Mouse (Mus musculus) natural killer cell, adult 2 months (primary cell): Measurements from ENCODE around the gene Gm21969.

Source experiments
- DNase-seq, 2 experiments: peaks; one replicate each; pipeline ENCODE4 v3.0.0; 2022; ENCODE audit warnings: low spot score in 2 of 2

The Gm21969 gene

GRCm38 (mm10) chr4:139585713-139586112 is 17.3 kb upstream of the Gm21969 start:
- no peak for DNase-seq

- no peak for DNase-seq
Measured at GRCm38 (mm10) chr4:139587370-139587769, 15.6 kb upstream of the Gm21969 start.

DNA sequence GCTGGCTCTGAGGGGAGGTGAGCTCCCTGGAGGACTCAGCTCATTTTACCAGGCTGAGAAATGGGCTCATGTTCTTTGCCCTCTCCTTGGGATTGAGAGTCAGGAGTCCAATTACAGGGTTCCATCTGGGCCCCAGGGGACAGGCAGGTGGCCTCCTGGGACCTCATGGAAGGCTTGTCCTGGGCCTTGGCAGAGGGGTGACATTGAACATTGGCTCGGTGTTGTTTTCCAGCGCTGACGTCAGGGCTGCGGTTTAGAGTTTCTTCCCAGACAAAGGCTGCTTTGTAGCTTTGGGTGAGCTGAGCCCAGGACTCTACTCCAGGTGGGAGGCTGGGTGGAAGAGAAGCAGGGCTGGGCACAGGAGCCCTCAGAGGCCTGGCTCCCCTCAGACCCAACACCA is 15.2 kb upstream of the Gm21969 start:
- no peak for DNase-seq

DNA sequence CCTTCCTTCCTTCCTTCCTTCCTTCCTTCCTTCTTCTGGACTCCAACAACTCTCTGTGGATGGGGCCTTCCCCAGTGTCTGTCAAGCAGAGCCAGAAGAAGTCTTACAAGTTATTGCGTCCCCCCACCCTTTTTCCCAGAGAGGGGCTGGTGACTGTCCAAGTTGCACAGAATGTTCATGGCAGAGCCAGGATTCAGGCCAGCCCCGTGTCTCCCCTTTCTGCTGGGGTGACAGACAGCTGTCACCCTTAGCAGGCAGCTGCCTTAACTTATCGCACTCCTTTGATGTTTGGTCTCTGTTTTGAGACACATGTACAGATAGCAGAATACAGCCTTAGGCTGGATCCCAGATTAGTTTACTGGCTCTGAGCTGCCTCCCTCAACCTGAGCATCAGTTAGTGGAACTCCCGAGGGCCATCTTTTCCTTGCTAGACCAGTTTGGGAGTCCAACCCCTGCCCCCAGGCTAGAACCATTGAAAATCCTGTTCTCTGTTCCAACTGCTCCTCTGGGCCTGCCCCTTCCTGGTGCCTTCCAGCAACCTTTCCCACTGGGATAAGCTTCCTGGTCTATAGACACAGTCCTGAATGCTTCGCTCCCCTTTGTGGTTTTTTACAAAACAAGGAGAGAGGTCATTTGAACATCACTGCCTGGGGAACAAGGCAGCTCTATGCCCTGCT is 13.5 kb upstream of the Gm21969 start:
- DNase-seq, result no peak

GRCm38 (mm10) chr4:139590446-139590845 is 12.5 kb upstream of the Gm21969 start:
- DNase-seq, result no peak

GRCm38 (mm10) chr4:139592895-139593294 is 10.1 kb upstream of the Gm21969 start:
- no peak for DNase-seq

- no peak for DNase-seq
Measured at GRCm38 (mm10) chr4:139593383-139593782, 9.6 kb upstream of the Gm21969 start.

GRCm38 (mm10) chr4:139594062-139594461 is 8.9 kb upstream of the Gm21969 start:
- no peak for DNase-seq

GRCm38 (mm10) chr4:139596715-139597114 is 6.3 kb upstream of the Gm21969 start:
- no peak for DNase-seq

DNA sequence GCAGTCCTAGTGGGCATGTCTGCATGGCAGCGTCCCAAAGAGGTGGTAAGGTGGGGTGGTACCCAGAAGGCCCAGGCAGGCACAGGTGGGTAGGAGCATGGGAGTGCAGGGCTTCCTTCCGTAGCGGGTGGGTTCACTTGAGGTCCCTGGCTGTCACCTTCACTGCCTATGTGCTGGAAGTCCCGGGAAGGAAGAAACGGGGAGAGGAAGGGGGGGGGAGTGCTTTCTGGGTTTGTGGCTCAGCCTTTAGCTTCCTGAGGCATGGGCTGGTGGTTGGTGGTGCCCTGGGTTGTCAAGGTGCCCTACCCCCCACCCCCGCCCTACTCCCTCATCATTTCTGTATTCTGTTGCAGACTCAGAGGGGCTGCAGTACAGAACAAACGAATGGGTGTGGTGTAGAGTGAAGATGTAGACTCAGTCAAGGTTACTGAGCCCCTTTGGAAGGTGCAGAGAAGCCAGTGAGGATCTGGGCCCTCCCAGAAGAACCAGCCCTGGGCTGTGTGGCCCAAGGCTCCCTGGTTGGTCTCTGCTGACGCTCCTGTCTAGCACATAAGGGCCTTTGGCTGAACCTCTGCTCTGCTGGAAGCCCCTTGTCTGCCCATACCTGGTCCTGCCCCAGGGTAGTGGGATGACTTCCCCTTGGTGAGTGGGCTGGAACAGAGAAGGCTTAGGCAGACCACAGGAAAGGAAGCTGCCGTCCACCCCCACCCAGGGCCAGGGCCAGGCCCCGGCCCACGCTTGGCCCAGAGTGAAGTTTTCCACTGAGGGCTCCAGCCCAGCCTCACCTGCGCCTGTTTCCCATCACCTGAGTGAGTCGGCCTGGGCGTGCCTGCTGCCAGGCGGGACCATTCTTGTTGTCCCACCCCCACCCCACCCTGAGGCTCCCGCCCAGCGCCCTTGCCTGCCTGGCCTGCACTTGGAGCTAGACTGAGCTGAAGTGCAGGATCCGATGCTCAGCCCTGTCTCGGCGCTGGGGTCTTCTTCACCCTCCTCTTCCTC is 5.4 kb upstream of the Gm21969 start:
- DNase-seq, result no peak

DNA sequence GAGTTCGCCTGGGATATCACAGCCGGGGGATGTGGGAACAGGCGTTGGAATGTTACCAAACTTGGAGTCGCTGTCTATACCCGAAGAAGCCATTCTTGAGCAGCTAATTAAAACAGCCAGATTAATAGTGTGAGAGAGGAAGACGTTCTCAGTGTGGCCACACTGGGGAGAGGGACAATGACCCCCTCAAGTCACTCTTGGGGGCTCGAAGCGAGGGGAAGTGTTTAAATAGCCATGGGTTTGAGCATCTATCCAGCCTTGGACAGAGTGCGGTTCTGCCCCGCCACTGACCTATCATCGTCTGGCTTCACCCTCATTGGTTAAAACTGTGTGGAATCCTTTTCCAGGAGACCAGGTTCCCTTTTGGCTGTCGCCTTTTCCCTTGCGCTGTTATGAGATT is 4.6 kb upstream of the Gm21969 start:
- DNase-seq, result no peak

DNA sequence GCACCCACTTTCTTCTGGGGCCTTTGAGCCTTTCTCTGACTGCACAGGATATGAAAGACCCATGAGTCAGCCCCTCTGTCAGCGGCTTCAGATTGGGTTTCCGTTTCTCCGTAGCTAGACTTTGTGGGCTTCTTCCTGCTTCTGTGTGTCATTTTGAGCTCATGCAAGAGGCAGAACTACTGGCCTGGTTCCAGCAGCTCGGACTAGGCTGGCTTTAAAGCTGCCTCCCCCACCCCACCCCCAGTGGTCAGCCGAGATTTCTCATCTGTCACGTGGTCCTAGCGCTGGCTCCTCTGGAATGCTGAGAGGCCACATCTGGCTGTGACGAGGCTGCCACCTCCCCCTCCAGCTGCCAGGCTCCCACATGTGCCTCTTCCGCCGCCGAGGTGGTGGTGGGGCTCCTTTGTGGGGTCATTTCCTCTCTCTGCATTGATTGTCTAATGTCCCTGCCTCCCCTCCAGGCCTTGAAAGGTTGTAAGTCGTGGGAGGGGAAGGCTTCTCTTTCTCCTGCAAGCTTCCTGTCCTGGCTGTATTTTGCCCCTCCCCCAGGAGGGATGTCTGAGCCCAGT is 4.0 kb upstream of the Gm21969 start:
- DNase-seq, result peak; percentile 63 to 73

- DNase-seq, result no peak
Measured at GRCm38 (mm10) chr4:139601519-139602356, 1.2 kb upstream of the Gm21969 start.

DNA sequence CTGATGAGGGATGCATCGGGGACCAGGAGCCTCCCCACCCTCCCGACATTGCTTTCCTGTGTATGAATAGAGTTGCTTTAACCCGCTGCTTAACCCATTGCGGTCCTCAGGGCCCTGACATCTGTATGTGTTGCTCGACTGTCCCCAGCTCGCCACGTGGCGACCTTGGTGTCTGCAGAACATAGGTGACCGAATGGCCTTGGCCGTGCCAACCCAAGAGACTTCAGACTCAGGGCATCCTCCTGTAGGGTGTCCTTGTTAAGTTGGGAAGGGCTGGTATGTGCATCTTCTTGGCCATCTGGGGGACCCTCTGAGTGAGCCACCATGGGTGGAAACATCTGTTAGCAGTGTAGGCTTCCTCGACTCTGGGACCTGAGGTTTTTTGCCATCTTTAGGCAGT is 2.2 kb downstream of the Gm21969 start:
- no peak for DNase-seq

GRCm38 (mm10) chr4:139606732-139607131 is 3.7 kb downstream of the Gm21969 start:
- DNase-seq, result no peak

DNA sequence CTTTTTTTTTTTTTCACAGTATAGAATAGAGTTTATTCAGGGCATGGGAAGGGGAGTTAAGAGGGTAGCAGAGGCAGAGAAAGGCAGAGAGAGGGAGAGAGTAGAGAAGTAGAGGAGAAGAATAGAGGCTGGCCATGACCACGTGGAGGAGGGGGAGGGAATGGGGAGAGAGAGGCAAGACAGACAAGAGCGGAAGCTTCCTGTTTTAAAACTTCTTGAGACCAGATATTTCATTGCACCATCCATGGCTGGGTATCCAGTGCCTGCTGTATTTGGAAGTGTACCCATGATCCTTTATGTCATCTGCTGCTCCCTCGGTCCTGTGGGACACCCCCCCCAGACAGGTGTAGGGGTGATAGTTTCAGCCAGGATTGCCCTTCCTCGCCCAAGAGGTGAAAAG is 6.0 kb downstream of the Gm21969 start:
- no peak for DNase-seq

DNA sequence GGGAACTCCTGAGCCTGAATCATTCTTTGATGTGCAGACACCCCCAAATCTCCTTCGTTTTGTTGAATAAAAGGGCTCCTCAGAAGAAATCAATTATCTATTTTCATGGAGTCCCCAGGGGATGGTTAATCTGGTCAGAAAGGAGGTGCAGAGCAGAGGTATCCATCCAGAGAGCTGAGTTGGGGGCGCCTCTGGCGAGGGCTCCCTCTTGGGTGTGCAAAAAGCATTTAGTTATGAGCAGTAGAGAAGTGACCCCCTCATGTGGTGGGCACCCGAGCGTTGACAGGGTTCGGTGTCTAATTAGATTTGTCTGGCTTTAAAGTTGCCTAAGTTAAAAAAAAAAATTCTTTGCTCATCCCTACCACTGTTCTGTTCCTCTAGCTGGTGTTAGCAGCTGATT is 8.0 kb downstream of the Gm21969 start:
- no peak for DNase-seq

DNA sequence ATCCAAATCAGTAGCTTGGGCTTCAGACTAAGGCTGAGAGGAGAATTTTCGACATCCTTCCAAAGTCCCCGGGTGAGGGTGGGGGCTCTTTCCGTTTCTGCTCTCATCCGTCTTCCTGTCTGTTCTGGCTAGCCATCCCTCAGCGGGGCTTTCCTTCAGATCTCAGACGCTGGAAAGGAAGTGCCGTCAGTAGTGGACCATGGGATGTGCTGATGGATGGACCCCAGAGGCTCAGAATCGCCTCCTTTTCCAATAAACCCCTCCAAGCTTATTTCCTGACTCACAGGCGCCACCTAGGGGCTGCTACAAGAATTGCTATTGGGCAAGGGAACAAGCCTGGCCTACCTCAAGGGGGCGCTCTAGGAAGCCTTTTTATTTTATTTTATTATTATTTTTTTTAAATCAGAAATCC is 8.6 kb downstream of the Gm21969 start:
- DNase-seq, result peak; percentile 71 to 80

DNA sequence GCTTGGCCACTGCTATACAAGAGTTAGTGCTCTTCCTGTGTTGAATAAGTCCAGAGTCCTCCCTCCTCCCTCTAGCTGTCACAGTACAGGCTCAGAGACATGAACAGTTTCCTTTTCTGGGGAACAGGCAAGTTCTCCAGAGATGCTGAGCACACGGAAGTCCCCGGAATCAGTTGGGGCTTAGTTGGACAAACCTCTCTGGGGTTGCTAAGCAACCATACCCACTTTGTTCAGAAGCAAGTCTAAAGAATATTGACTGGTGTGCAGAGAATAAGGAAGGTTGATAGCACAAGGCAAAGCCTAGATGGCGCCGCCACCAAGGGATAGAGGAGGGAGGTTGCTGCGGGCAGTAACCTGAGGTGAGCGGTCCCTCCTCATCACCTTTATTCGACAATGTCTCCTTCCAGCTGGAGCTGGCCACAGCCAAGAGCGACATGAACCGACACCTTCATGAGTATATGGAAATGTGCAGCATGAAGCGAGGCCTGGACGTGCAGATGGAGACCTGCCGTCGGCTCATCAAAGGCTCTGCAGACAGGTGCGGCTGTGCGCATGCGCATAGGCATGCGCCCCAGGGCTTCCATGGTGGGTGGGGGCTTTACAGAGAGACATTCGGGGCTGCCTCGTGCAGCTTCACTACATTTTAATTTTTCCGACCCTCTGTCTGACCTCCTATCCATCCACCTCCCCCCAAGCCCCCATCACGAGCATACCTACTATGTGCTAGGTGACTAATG is 11.7 kb downstream of the Gm21969 start:
- DNase-seq, result no peak

DNA sequence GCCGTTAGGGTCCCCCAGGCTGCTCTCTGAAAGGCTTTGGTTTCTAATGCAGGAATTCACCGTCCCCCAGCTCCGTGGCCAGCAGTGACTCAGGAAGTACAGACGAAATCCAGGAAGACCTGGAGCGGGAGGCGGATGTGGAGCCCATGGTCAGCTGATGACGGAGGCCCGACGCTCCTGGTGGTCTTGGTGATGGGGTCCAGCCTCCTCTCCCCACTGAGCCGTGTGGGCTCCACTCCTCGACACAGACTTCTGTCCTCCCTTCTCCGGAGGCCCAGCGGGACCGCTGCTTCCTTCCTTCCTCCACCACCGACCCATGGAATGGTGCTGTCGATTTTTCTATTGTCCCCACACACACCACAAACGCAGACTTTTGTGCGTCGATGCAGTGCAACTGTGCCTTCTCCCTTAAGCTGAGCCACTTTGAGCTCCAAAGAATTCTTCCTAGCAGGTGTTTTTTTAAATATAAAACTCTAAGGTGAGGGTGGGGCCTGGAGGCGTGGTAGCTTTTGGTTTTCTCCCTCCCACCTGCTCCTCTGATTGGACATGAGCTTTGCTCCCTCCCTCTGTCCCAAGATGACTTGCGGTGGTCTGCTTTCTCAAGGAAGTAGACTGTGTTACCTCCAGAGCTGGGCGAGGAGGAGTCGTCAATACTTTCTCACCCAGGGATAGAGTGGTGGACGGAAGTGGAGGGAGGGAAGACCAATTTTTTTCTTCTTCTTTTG is 13.5 kb downstream of the Gm21969 start:
- peak; percentile 64 for DNase-seq
